Mouse (Mus musculus): ENCODE data around the gene Ap1m1.

Gene Ap1m1

DNA sequence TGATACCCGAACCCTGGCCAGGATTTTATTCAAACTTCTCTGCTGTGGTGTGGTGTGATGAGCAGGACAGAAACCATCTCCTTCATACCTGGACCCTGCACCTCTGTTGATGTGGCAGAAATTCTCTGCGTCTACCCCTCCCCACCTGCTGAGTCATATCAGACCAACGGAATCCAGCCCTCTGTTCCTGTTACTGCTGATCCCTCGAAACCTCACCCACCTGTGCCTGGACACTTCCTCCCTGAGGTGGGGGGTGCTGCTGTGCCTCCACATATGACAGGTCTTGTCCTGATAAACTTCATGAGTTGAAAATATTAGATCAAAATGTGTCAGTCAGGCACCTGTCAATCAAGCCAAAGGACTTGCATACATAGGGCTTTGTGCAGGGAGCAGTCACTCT is 45.5 kb downstream of the Ap1m1 start:
- in situ Hi-C loops (cut with MboI; ENCODE audit: low sequenced_read_pairs): no loop called here

- in situ Hi-C loops (cut with MboI; ENCODE audit: low sequenced_read_pairs): no loop called here
Measured at GRCm38 (mm10) chr8:72289051-72289450, 49.2 kb downstream of the Ap1m1 start.

DNA sequence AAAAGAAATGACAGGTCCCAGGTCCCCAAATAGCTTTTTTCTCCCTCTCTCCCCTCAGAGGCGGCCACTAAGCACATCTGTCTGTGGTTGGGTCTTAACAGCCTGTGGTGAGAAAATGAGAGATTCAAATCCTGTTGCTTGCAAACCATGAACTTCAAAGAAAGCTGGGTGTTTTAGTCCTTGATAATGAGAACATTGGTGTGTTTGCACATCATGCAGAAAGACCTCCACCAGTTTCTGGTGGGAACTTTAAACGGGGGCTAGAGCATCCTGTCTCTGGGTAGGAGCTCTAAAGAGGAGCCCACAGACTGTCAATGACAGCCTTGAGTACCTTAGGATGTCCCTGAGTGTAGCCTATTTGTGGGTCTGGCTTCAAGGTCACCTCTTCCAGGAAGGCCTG is 51.3 kb downstream of the Ap1m1 start:
- in situ Hi-C loops (cut with MboI; ENCODE audit: low sequenced_read_pairs): no loop called here

DNA sequence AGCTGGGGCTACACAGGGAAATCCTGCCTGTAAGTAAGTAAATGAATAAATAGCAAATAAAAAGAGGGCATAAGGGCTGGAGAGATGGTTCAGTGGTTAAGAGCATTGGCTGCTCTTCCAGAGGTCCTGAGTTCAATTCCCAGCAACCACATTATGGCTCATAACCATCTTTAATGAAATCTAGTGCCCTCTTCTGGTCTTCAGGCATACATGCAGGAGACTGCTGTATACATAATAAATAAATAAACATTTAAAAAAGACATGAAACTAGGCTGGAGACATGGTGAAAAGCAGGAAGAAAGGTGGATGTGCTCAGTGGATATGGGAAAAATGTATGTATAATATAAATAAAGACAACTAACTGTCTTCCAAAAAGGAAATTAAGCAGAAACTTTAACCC is 53.5 kb downstream of the Ap1m1 start:
- in situ Hi-C loops (cut with MboI; ENCODE audit: low sequenced_read_pairs): no loop called here

DNA sequence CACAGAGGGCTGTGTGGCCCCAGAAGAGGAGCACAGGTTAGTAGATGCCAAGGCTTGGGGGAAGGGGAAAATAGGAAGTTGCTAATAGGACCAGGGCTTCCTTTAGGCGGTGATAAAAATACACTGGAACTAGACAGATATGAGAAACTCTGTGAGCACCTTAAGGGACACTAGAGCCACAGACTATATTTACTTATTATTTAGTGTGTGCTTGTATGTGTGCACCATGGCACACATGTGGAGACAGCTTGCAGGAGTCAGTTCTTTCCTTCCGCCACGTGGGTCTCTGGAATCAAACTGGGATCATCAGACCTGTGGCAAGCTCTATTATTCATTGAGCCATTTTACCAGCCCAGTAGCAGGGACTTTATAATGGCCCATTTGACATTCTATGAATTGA is 55.3 kb downstream of the Ap1m1 start:
- in situ Hi-C loops (cut with MboI; ENCODE audit: low sequenced_read_pairs): no loop called here

DNA sequence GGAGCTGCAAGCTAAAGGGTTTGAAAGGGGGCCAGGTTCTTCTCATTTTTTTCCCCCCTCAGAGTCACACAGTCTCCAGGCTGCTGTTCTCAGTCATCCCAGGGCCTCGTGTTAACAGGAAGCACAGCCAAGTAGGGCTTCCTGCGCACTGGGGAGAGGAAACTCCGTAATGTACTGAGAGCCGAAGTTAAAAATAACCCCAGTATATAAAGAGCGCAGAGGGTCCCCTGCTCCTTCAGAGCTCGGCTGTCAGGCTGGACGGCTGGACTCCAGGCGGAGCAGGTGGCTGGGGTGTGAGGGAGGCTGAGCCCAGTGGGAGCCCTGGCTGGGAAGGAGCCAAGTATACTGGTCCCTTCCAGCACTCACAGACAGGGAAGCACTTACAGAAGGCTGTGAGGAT is 55.9 kb downstream of the Ap1m1 start:
- in situ Hi-C loops (cut with MboI; ENCODE audit: low sequenced_read_pairs): no loop called here

GRCm38 (mm10) chr8:72296561-72296960 is 56.7 kb downstream of the Ap1m1 start:
- in situ Hi-C loops (cut with MboI; ENCODE audit: low sequenced_read_pairs): no loop called here

GRCm38 (mm10) chr8:72298928-72299327 is 59.1 kb downstream of the Ap1m1 start:
- in situ Hi-C loops (cut with MboI; ENCODE audit: low sequenced_read_pairs): no loop called here

- in situ Hi-C loops (cut with MboI; ENCODE audit: low sequenced_read_pairs): no loop called here
Measured at GRCm38 (mm10) chr8:72300654-72301400, 61.0 kb downstream of the Ap1m1 start.

GRCm38 (mm10) chr8:72301497-72301896 is 61.7 kb downstream of the Ap1m1 start:
- in situ Hi-C loops (cut with MboI; ENCODE audit: low sequenced_read_pairs): no loop called here

GRCm38 (mm10) chr8:72302986-72303612 is 63.3 kb downstream of the Ap1m1 start:
- in situ Hi-C loops (cut with MboI; ENCODE audit: low sequenced_read_pairs): no loop called here

- in situ Hi-C loops (cut with MboI; ENCODE audit: low sequenced_read_pairs): no loop called here
Measured at GRCm38 (mm10) chr8:72303633-72304032, 63.8 kb downstream of the Ap1m1 start.

DNA sequence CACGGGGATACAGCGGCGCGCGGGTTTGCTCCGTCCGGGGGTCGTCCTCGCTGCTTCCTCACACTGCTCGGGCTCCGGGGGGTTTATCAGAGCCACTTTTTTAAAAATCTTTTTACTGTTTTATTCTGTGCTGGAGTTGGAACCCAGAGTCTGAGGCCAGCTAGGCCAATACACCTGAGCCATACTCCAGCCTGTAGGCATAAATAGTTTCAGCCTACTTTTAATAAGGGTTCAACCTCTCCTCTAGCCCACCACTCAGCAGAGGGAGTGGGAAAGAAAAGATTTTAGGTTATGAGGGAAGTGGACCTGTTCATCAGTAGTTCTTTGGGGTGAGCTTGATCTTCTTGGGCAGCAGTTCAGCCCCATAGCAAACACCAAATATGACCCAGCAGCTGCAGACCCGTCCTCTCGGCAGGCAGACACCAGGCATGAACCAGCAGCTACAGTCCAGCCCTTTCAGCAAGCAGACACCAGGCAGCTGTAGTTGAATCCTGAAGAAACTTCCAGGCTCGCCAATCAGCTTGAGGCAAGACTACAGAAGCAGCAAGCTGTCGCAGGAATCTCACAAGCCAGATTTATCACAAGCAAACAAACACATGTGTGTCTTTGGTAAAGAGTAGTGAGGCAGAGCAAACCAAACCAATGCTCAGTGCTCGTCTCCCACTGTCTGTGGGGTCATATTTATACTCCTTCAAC is 65.5 kb downstream of the Ap1m1 start, which contains the start of gene Gm10282:
Gm10282 (minus strand) TSS at position 51 of the 696 bp plus-strand sequence.
- in situ Hi-C loops (cut with MboI; ENCODE audit: low sequenced_read_pairs): no loop called here

GRCm38 (mm10) chr8:72306913-72307312 is 67.1 kb downstream of the Ap1m1 start:
- in situ Hi-C loops (cut with MboI; ENCODE audit: low sequenced_read_pairs): no loop called here

All from CH12F3 (cell line).